8 mouse cellular contexts compared by ENCODE assay signal in the genomic region with DNA sequence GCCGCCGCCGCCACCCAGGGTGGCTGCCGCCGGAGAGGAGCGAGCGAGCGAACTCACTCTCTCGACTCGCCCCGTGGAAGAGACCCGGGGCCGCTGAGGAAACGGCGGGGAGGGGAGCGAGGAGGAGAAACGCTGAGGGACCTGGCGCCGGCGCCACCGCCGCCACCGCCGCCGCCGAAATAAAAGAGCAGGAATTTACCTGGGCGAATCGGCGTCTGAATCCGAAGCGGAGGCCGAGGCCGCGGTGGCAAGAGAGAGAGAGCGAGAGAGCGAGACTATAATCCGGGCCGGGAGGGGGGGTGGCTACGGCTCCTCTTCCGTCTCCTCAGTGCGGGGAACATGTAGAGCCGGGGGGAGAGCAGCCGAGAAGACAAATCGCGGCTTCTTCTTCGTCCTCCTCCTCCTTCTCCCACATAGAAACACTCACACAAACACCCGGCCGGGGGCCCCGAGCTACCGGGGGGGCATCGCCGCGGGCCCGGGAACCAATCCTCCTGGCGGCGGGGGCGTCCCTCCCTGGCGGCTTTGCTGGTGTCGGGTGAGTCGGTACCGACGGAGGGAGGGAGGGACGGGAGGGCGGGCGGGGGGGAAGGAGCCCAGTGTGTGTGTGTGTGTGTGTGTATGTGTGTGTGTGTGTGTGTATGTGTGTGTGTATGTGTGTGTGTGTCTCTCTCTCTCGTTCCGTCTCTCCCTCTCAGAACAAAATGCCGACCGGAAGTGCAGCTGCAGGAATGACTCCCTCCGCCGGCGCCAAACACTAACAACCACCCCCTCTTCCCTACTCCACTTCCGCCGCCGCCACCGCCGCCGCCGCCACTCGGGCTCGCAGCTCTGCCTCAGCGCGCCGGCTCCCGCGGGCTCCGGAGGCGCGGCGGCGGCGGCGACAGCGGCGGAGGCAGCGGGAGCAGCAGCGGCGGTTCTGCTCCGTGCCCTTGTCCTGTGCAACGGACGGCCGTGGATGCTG. TPM values are rescaled to one million over a fixed set of nuclear protein-coding genes. Genes with fewer than 3 reads are reported as not detected.
DNase-seq lines count a peak whose midpoint lies in the region; ATAC-seq and TF ChIP-seq lines count a peak whose summit lies in the region.

Gene Nipbl, minus strand, starts transcription at position 538 of the 964 bp plus-strand sequence.

- DNase-seq in G1E (ENCODE audit: low spot score) = peak; percentile 78
- peak; percentile 91 to 92 for DNase-seq in cerebellum, adult 18-20 months
- peak; percentile 87 to 90 for DNase-seq in heart, postnatal 36 days
- DNase-seq in layer of hippocampus, adult 2 months (ENCODE audit: low spot score in 2 of 2) = peak; percentile 90 to 91
- peak; percentile 85 for DNase-seq in lung, adult 2 months
- DNase-seq in testis, postnatal 10 days (ENCODE audit: low spot score) = peak; percentile 90

- H3K9ac ChIP-seq in forebrain, embryonic 16.5 days (replicated peaks; ENCODE audit: low read depth, low read length) = peak within 1 kb of the TSS; percentile 99
- H3K9ac ChIP-seq in neural tube, embryonic 15.5 days (replicated peaks) = peak within 1 kb of the TSS; percentile 86

- peak within 1 kb of the TSS; percentile 98 for H3K4me2 ChIP-seq in forebrain, embryonic 16.5 days (ENCODE audit: low read length)
- H3K4me2 ChIP-seq in neural tube, embryonic 15.5 days = peak within 1 kb of the TSS; percentile 99

- no peaks in the 10 kb centered on the region for H3K9me3 ChIP-seq in G1E (replicated peaks)
- no peaks in the 10 kb centered on the region for H3K9me3 ChIP-seq in forebrain, embryonic 16.5 days (ENCODE audit: control insufficient read depth, low read length)
- no peaks in the 10 kb centered on the region for H3K9me3 ChIP-seq in neural tube, embryonic 15.5 days (replicated peaks)

- intact Hi-C loops in heart, postnatal 36 days (cut with DNase I) = loop anchor here (2.0 to 10.0 kb wide), 2 partner anchors 61 to 339 kb away; partner anchors contain the start of gene Nup155

- H3K4me3 ChIP-seq in G1E (ENCODE audit: low read depth, low read length) = peak within 1 kb of the TSS; percentile 85
- peak within 1 kb of the TSS; percentile 98 for H3K4me3 ChIP-seq in forebrain, embryonic 16.5 days (replicated peaks; ENCODE audit: low read length)
- H3K4me3 ChIP-seq in layer of hippocampus, adult 2 months = peak within 1 kb of the TSS; percentile 77
- peak within 1 kb of the TSS; percentile 72 for H3K4me3 ChIP-seq in lung, adult 2 months (replicated peaks; ENCODE audit: extremely low read depth, low read depth, low read length)
- H3K4me3 ChIP-seq in neural tube, embryonic 15.5 days (replicated peaks) = peak within 1 kb of the TSS; percentile 94

- H3K36me3 ChIP-seq in G1E (replicated peaks) = peaks cover 2% of the 10 kb centered on the region
- no peaks in the 10 kb centered on the region for H3K36me3 ChIP-seq in forebrain, embryonic 16.5 days (ENCODE audit: control insufficient read depth, insufficient read depth)
- no peaks in the 10 kb centered on the region for H3K36me3 ChIP-seq in neural tube, embryonic 15.5 days

- no peak for TF ChIP-seq CTCF in G1E (IDR thresholded peaks at IDR 0.05; ENCODE audit: low read depth, low read length)
- no peak for TF ChIP-seq CTCF in layer of hippocampus, adult 2 months (conservative IDR thresholded peaks at IDR 0.05)
- TF ChIP-seq CTCF in lung, adult 2 months (IDR thresholded peaks at IDR 0.05; ENCODE audit: insufficient read depth, low read length) = no peak

- peak within 1 kb of the TSS; percentile 96 for H3K27ac ChIP-seq in forebrain, embryonic 16.5 days (ENCODE audit: low read length)
- peak within 1 kb of the TSS; percentile 98 for H3K27ac ChIP-seq in layer of hippocampus, adult 2 months
- H3K27ac ChIP-seq in neural tube, embryonic 15.5 days (replicated peaks) = peak within 1 kb of the TSS; percentile 97

- ATAC-seq in G1E (ENCODE audit: extremely low read depth, insufficient number of reproducible peaks, low FRiP score, poor library complexity, severe bottlenecking) = 0 out of 2 replicates have a peak, but pooled peaks have one; percentile 37
- ATAC-seq in forebrain, embryonic 16.5 days = peak; percentile 92
- ATAC-seq in neural tube, embryonic 15.5 days (ENCODE audit: low FRiP score) = peak; percentile 94

- under 1% methylated on average over 59 of the region's 102 CpGs for WGBS in forebrain, embryonic 16.5 days
- WGBS in lung, adult 2 months = under 1% methylated on average over 97 of the region's 102 CpGs
- under 1% methylated on average over 71 of the region's 102 CpGs for WGBS in neural tube, embryonic 15.5 days

- peaks cover 28% of the 10 kb centered on the region for H3K4me1 ChIP-seq in G1E (ENCODE audit: insufficient read depth, low read depth, low read length)
- H3K4me1 ChIP-seq in forebrain, embryonic 16.5 days (replicated peaks; ENCODE audit: control insufficient read depth, insufficient read depth, low read length) = peaks cover 33% of the 10 kb centered on the region
- peaks cover 6% of the 10 kb centered on the region; the same call in 1 of the 2 replicates for H3K4me1 ChIP-seq in lung, adult 2 months (ENCODE audit: control insufficient read depth, insufficient read depth, low read length)
- H3K4me1 ChIP-seq in neural tube, embryonic 15.5 days = peaks cover 39% of the 10 kb centered on the region

- no peaks in the 10 kb centered on the region for H3K27me3 ChIP-seq in G1E (ENCODE audit: insufficient read depth, low read length)
- H3K27me3 ChIP-seq in forebrain, embryonic 16.5 days (replicated peaks; ENCODE audit: control insufficient read depth, insufficient read depth, low read length) = no peaks in the 10 kb centered on the region
- no peaks in the 10 kb centered on the region for H3K27me3 ChIP-seq in neural tube, embryonic 15.5 days (replicated peaks)

- TF ChIP-seq POLR2A in lung, adult 2 months (IDR thresholded peaks at IDR 0.05; ENCODE audit: borderline replicate concordance, extremely low read depth, low read depth, low read length) = peak; percentile 61; the same call in 1 of the 2 replicates

RNA-seq across cellular contexts. Expression of gene Nipbl, which starts in this region (rescaled TPM):
- total RNA-seq in G1E (2014; fragmentation: Nextera tagmentation) = 140 and 147 TPM in 2 replicates
- total RNA-seq in G1E (2017) = 43.2 and 53.4 TPM in 2 replicates
- polyA plus RNA-seq in G1E (2012) = 5.2 and 7.3 TPM in 2 replicates
- 18.1 and 21.1 TPM in 2 replicates for polyA plus RNA-seq in forebrain, embryonic 16.5 days (2015; fragmentation: Nextera tagmentation; extraction: Ambion mirVana)
- total RNA-seq in heart, postnatal 36 days (2021) = 10 to 100 TPM; 29.8 to 30.9 TPM
- total RNA-seq in layer of hippocampus, adult 2 months (2021) = 10 to 100 TPM; 32.9 to 35.0 TPM
- 4.9 and 7.1 TPM in 2 replicates for polyA plus RNA-seq in lung, adult 2 months (2012; rRNA removed)
- 13.3 and 15.1 TPM in 2 replicates for polyA plus RNA-seq in neural tube, embryonic 15.5 days (2015; fragmentation: Nextera tagmentation; extraction: Ambion mirVana)

Comparison
In these comparisons a context has a peak if more than half of its experiments do, and no peak if none do; other contexts are left out.
1. Peak in every context shown above with its lines: DNase-seq, ATAC-seq, H3K4me3 ChIP-seq and H3K27ac ChIP-seq.
2. ATAC-seq: peak in every context shown above with its lines; median percentile 94 in neural tube, embryonic 15.5 days; 92 in forebrain, embryonic 16.5 days; 37 in G1E.